Mouse (Mus musculus) embryonic facial prominence, embryonic 12.5 days (tissue): ENCODE data around the gene Nrcam. TPM values are rescaled to one million over a fixed set of nuclear protein-coding genes. Genes with fewer than 3 reads are reported as not detected.

Experiments
- ATAC-seq: fragments of 200-750 bp; cut with Nextera tagmentation; 2 replicates; pipeline ENCODE4 v1.8.0; 2017; ENCODE audit not compliant: insufficient number of reproducible peaks, insufficient read depth, low FRiP score, low TSS enrichment
- H3K27ac ChIP-seq: fragments of 300-500 bp; sonication (generic); 2 replicates; pipeline ENCODE4 v1.5.1; 2016; ENCODE audit warnings: mild to moderate bottlenecking
- H3K27me3 ChIP-seq: fragments of 300-500 bp; sonication (generic); 2 replicates; pipeline ENCODE4 v1.6.1; 2016; ENCODE audit warnings: mild to moderate bottlenecking, moderate library complexity
- H3K36me3 ChIP-seq: fragments of 300-500 bp; sonication (generic); 2 replicates; pipeline ENCODE4 v1.6.1; 2016; ENCODE audit warnings: mild to moderate bottlenecking
- H3K4me1 ChIP-seq: fragments of 300-500 bp; sonication (generic); 2 replicates; pipeline ENCODE4 v1.6.1; 2016
- H3K4me2 ChIP-seq: fragments of 300-500 bp; sonication (generic); replicated peaks from 2 replicates; pipeline ENCODE4 v1.6.1; 2016; ENCODE audit warnings: mild to moderate bottlenecking, moderate library complexity
- H3K4me3 ChIP-seq: fragments of 300-500 bp; sonication (generic); 2 replicates; pipeline ENCODE4 v1.5.1; 2016; ENCODE audit warnings: mild to moderate bottlenecking
- H3K9ac ChIP-seq: fragments of 300-500 bp; sonication (generic); 2 replicates; pipeline ENCODE4 v1.6.1; 2016; ENCODE audit warnings: mild to moderate bottlenecking, moderate library complexity
- H3K9me3 ChIP-seq: fragments of 300-500 bp; sonication (generic); 2 replicates; pipeline ENCODE4 v1.6.1; 2016; ENCODE audit warnings: mild to moderate bottlenecking, moderate library complexity
- WGBS: fragments of 180-500 bp; shearing (Covaris S2); methylation state at CpG from one replicate; pipeline ENCODE4 v1.1.7; 2016; 5-methylcytosine and 5-hydroxymethylcytosine counted together
- polyA plus RNA-seq: library from polyadenylated mRNA; unstranded; fragments of >200 nt; fragmentation: Nextera tagmentation; extraction: Ambion mirVana; gene quantifications from 2 replicates; pipeline ENCODE4 v1.2.1, GENCODE M21; 2016

Nrcam gene
- polyA plus RNA-seq, 1 experiment from 2014 or later = 9.5 TPM

DNA sequence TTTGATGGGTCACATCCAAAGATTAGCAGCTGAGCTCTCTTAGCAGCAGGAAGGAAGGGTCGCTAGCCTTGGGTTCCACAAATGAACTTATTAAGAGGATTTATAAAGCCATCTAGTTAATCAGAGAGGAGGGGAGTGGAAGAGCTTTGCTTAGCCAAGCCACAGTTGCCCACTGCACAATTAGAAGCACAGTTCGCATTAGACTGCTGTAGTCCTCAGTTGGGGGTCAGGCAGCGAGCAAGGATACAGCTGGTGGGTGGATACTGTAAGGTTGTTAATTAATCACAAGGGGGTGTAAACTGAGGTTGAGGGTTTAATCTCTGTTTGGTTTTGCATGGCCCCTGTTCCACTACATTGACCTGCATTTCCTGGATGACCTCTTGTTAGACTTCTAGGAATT is 152.7 kb downstream of the Nrcam start:
- Histone ChIP-seq H3K36me3 (no peaks in the 10 kb centered on the region), H3K4me1 (no peaks in the 10 kb centered on the region), H3K9ac (no peak overlapping the region), H3K4me3 (no peak overlapping the region), H3K27ac (no peak overlapping the region), H3K9me3 (no peaks in the 10 kb centered on the region), H3K27me3 (no peaks in the 10 kb centered on the region), H3K4me2 (no peak overlapping the region)
- no peak for ATAC-seq
- WGBS = 71% methylated on average over 3 of the region's 3 CpGs

DNA sequence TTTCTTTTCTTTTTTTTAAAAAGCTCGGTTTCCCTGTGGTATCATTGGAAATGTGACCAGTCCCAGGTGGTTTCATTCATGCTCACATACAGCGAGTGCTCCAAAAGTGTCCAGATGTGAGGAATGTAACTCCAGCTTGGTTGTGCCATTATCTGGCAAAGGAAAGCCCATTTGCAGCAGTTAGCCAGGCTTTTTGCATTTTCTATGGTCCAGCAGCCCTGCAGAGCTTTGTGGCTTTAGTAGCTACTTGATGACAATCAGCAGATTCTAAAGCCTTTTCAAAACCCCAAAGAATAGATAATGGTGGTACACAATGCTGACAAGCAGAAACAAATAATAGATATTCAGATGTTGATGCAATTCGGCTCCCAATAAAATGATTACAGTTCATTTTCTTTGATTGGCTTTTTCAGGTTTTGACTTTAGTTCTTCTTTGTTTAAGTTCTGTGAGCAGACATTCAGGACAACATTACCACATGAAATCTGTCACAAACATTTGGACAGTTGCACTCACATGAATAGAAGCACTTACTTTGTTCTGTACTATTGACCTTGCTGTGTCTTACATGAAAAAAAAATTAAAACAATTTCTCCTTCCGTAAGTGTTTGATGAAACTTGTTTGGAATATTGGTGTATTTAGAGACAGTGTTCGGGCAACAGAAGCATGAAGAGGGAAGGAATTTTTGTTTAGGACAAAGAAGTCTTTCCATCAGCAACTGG is 164.2 kb downstream of the Nrcam start:
- Histone ChIP-seq H3K4me2 (no peak overlapping the region), H3K27me3 (no peaks in the 10 kb centered on the region), H3K36me3 (no peaks in the 10 kb centered on the region), H3K9me3 (no peaks in the 10 kb centered on the region), H3K27ac (no peak overlapping the region), H3K4me3 (no peak overlapping the region), H3K9ac (no peak overlapping the region), H3K4me1 (no peaks in the 10 kb centered on the region)
- WGBS = 55% methylated on average over 5 of the region's 5 CpGs
- no peak for ATAC-seq

DNA sequence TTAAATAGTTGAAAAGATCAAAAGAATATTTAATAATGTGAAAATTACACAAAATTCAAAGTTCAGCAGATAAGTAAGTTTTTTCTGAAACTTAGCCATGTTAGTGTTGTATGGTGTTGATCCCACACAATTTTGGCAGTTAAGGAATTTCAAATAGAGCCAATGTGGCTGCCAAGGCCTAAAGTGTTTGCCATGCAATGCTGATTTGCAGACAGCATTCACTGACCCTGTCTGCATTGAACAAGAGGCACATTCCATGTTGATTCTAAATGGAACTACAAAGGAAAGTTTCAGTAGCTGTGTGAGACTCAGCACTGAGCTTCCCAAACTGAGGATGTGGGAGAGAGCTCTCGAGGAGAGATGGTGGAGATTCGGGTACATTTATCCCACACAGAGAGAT is 169.1 kb downstream of the Nrcam start:
- Histone ChIP-seq H3K4me2 (no peak overlapping the region), H3K4me1 (no peaks in the 10 kb centered on the region), H3K27ac (no peak overlapping the region), H3K27me3 (no peaks in the 10 kb centered on the region), H3K36me3 (no peaks in the 10 kb centered on the region), H3K9ac (no peak overlapping the region), H3K4me3 (no peak overlapping the region), H3K9me3 (no peaks in the 10 kb centered on the region)
- no peak for ATAC-seq
- WGBS = 81% methylated on average over 2 of the region's 2 CpGs

DNA sequence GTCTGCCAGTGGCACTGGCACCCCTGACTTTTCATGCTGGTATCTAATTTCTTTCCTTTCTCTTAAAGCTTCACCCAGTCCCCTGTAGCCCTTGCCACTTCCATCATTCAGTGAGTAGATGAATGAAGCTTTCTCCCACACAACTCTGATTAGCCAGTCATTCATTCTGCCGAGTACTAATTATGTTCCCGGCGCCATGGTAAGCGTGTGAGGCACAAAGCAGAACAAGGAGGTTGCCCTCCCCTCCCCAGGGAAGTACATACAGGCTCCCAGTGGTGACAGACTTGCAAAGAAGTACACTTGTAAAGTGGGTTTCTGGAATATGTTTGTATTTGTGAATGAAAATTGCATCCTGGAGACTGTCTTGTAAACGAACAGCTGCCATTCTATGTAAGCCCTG is 170.2 kb downstream of the Nrcam start:
- H3K27ac ChIP-seq = no peak overlapping the region
- H3K27me3 ChIP-seq = no peaks in the 10 kb centered on the region
- no peak overlapping the region for H3K4me2 ChIP-seq
- WGBS = 69% methylated on average over 5 of the region's 5 CpGs
- no peak overlapping the region for H3K9ac ChIP-seq
- no peaks in the 10 kb centered on the region for H3K4me1 ChIP-seq
- H3K9me3 ChIP-seq = no peaks in the 10 kb centered on the region
- no peak for ATAC-seq
- no peaks in the 10 kb centered on the region for H3K36me3 ChIP-seq
- H3K4me3 ChIP-seq = no peak overlapping the region

DNA sequence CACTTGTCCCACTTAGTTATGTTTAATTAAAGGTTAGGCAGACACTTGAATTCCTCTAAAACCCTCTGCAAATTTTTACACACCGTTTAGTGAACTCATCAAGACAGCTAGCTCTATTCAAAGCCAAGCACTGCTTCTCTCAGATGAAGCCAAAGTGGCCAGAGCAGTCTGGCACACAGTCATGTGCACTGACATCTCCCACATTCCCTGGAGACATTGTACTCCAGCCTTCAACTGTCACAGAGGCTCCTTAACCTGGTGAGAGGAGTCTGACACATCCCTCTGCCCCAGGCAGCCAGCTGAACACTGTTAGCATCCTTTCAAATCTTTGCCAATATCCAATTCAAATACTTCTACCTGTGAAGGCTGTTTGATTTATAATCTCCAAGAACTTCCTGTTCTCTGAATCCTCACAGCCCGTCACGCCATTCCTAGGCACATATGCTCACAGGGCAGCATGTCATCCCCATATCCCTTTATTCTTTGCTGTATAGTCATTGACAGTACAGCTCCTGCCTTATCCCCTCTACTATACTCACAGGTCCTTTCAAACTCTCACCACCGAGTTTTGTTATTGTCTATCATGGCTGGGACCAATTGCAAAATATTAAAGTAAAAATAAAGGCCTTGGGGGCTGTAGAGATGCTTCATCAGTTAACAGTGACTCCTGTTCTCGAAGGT is 173.3 kb downstream of the Nrcam start:
- H3K9me3 ChIP-seq = no peaks in the 10 kb centered on the region
- no peak overlapping the region for H3K4me2 ChIP-seq
- 68% methylated on average over 5 of the region's 5 CpGs for WGBS
- H3K4me3 ChIP-seq = no peak overlapping the region
- H3K36me3 ChIP-seq = no peaks in the 10 kb centered on the region
- no peak for ATAC-seq
- no peaks in the 10 kb centered on the region for H3K4me1 ChIP-seq
- no peak overlapping the region for H3K9ac ChIP-seq
- H3K27ac ChIP-seq = no peak overlapping the region
- H3K27me3 ChIP-seq = no peaks in the 10 kb centered on the region

GRCm38 (mm10) chr12:44503737-44504136 is 175.1 kb downstream of the Nrcam start:
- no peaks in the 10 kb centered on the region for H3K36me3 ChIP-seq
- no peak overlapping the region for H3K9ac ChIP-seq
- ATAC-seq = no peak
- no peaks in the 10 kb centered on the region for H3K27me3 ChIP-seq
- 83% methylated on average over 4 of the region's 4 CpGs for WGBS
- H3K27ac ChIP-seq = no peak overlapping the region
- no peak overlapping the region for H3K4me3 ChIP-seq
- no peaks in the 10 kb centered on the region for H3K4me1 ChIP-seq
- no peak overlapping the region for H3K4me2 ChIP-seq
- no peaks in the 10 kb centered on the region for H3K9me3 ChIP-seq

- Histone ChIP-seq H3K4me1 (no peaks in the 10 kb centered on the region), H3K9me3 (no peaks in the 10 kb centered on the region), H3K27me3 (no peaks in the 10 kb centered on the region), H3K36me3 (no peaks in the 10 kb centered on the region), H3K4me2 (no peak overlapping the region), H3K9ac (no peak overlapping the region), H3K4me3 (no peak overlapping the region), H3K27ac (no peak overlapping the region)
- no peak for ATAC-seq
- WGBS = 73% methylated on average over 3 of the region's 3 CpGs
Observed at GRCm38 (mm10) chr12:44508635-44509034, 179.9 kb downstream of the Nrcam start.

DNA sequence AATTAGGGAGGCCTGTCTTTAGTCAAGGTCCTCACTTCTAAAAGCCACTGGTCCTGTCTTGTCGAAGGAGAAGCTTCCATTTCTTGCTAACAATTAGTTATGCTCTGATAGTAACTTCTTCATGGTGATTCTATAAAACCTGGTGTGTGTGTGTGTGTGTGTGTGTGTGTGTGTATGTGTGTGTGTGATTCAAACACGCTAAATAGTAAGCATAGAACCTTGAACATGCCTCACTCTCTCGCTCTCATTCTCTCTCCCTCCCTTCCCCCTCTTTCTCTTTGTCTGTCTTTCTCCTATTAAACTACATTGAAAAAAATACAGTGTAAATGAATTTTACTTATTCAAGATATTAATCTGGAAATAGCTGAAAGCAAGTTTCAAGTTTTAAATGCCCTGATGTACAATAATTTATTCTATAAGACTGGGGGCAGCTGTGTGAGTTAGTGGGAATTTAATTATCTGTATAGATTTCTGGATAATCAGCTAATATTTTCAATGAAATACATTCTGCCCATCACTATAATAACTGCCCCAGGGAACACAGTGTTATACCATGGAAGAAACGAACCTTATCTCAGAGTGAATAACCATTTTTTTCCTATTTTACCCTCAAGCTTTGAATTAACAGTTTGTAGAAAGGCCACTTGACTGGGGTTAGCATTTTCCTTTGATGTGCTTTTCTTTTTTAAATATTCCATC is 180.9 kb downstream of the Nrcam start:
- 75% methylated on average over 4 of the region's 4 CpGs for WGBS
- H3K27me3 ChIP-seq = no peaks in the 10 kb centered on the region
- no peak for ATAC-seq

GRCm38 (mm10) chr12:44515066-44515465 is 186.4 kb downstream of the Nrcam start:
- Histone ChIP-seq H3K9me3 (no peaks in the 10 kb centered on the region), H3K9ac (no peak overlapping the region), H3K27ac (no peak overlapping the region), H3K4me1 (no peaks in the 10 kb centered on the region), H3K36me3 (no peaks in the 10 kb centered on the region), H3K4me3 (no peak overlapping the region), H3K4me2 (no peak overlapping the region), H3K27me3 (no peaks in the 10 kb centered on the region)
- ATAC-seq = no peak
- WGBS = 71% methylated on average over 4 of the region's 4 CpGs

More for the DNA sequence above, 180.9 kb downstream of the Nrcam start:
- Histone ChIP-seq H3K36me3 (no peaks in the 10 kb centered on the region), H3K27ac (no peak overlapping the region), H3K9me3 (no peaks in the 10 kb centered on the region), H3K4me2 (no peak overlapping the region), H3K4me3 (no peak overlapping the region), H3K4me1 (no peaks in the 10 kb centered on the region), H3K9ac (no peak overlapping the region)

- Histone ChIP-seq H3K4me3 (no peak overlapping the region), H3K27ac (no peak overlapping the region), H3K9me3 (no peaks in the 10 kb centered on the region), H3K9ac (no peak overlapping the region), H3K27me3 (no peaks in the 10 kb centered on the region), H3K36me3 (no peaks in the 10 kb centered on the region), H3K4me1 (no peaks in the 10 kb centered on the region), H3K4me2 (no peak overlapping the region)
- ATAC-seq = no peak
- WGBS = 63% methylated on average over 7 of the region's 7 CpGs
Observed at GRCm38 (mm10) chr12:44519440-44520141, 190.9 kb downstream of the Nrcam start.

DNA sequence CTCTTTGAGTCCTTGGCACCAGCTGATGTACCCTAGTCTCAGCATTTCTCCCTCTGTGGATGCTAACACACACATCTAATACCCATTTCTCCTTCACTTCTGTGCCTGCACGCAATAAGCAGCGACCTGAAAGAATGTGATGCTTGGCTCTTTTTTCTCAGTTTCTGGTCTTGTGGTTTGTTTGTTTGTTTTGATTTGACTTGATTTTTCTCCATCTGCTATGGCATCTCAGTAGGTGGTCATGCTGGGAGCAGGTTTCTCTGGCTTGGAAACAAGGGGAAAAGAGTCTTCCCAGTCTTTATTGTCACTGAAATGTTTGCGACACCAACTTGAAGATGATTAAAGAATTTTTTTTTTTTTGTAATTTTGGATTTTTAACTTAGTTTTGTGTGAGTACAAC is 192.8 kb downstream of the Nrcam start:
- no peak overlapping the region for H3K9ac ChIP-seq
- no peak overlapping the region for H3K4me2 ChIP-seq
- H3K27ac ChIP-seq = no peak overlapping the region
- H3K27me3 ChIP-seq = no peaks in the 10 kb centered on the region
- H3K4me3 ChIP-seq = no peak overlapping the region
- H3K36me3 ChIP-seq = no peaks in the 10 kb centered on the region
- 66% methylated on average over 3 of the region's 3 CpGs for WGBS
- ATAC-seq = no peak
- H3K9me3 ChIP-seq = no peaks in the 10 kb centered on the region
- H3K4me1 ChIP-seq = no peaks in the 10 kb centered on the region
